In genomic region chr3:55527566-55527965, GRCm38 (mm10) we compare ENCODE assay signal across 22 mouse cellular contexts. TPM values are rescaled to one million over a fixed set of nuclear protein-coding genes. Genes with fewer than 3 reads are reported as not detected.
DNase-seq lines count a peak whose midpoint lies in the region; ATAC-seq and TF ChIP-seq lines count a peak whose summit lies in the region.
"Had no signal": no experiment of that assay in that cellular context is flagged by ENCODE, and none has a peak within 500 bp of the region (broad histone marks: within the 10 kb centered on the region; RNA-seq: fewer than 3 reads in every experiment).

No protein-coding gene starts in this region.

- DNase-seq in retina, adult 2 months (ENCODE audit: low read depth, low spot score), result peak; percentile 75
- no peak for DNase-seq in retina, embryonic 14.5 days (ENCODE audit: low spot score)
- peak; percentile 67 for DNase-seq in retina, postnatal 1 day
- DNase-seq in frontal cortex, postnatal 25 days (ENCODE audit: low spot score in 2 of 2), result no peak
- DNase-seq: adrenal gland, adult 2 months; gastrocnemius, postnatal 36 days; heart, postnatal 10 days; thymus, postnatal 14 days had no signal

- no peaks in the 10 kb centered on the region for H3K36me3 ChIP-seq in hindbrain, embryonic 16.5 days (ENCODE audit: control insufficient read depth, insufficient read depth, low read length)
- no peaks in the 10 kb centered on the region for H3K36me3 ChIP-seq in midbrain, embryonic 16.5 days (ENCODE audit: control insufficient read depth, insufficient read depth, low read length)
- no peaks in the 10 kb centered on the region for H3K36me3 ChIP-seq in intestine, postnatal 0 days (ENCODE audit: control insufficient read depth, insufficient read depth)
- H3K36me3 ChIP-seq: limb, embryonic 15.5 days; liver, embryonic 15.5 days had no signal

- H3K9ac ChIP-seq in hindbrain, embryonic 16.5 days (ENCODE audit: low read depth, low read length), result no peak overlapping the region
- H3K9ac ChIP-seq in midbrain, embryonic 16.5 days (ENCODE audit: low read depth, low read length), result no peak overlapping the region; the same call in 1 of the 2 replicates
- no peak overlapping the region for H3K9ac ChIP-seq in intestine, postnatal 0 days (ENCODE audit: low read depth, low read length)
- H3K9ac ChIP-seq: forebrain, embryonic 13.5 days; limb, embryonic 15.5 days; liver, embryonic 15.5 days had no signal

- no peaks in the 10 kb centered on the region for H3K27me3 ChIP-seq in hindbrain, embryonic 16.5 days (replicated peaks; ENCODE audit: control insufficient read depth, insufficient read depth, low read length)
- H3K27me3 ChIP-seq in midbrain, embryonic 16.5 days (ENCODE audit: control insufficient read depth, insufficient read depth, low read depth, low read length), result no peaks in the 10 kb centered on the region
- no peaks in the 10 kb centered on the region for H3K27me3 ChIP-seq in intestine, postnatal 0 days (replicated peaks; ENCODE audit: control insufficient read depth, insufficient read depth, low read length)
- H3K27me3 ChIP-seq: forebrain, embryonic 13.5 days; limb, embryonic 15.5 days; liver, embryonic 15.5 days had no signal

- WGBS in hindbrain, embryonic 16.5 days, result 42% methylated on average over 1 of the region's 1 CpGs
- WGBS in midbrain, embryonic 16.5 days, result 3% methylated on average over 1 of the region's 1 CpGs
- WGBS in intestine, postnatal 0 days, result 71% methylated on average over 1 of the region's 1 CpGs

- ATAC-seq in hindbrain, embryonic 16.5 days, result peak; percentile 4; the same call in 1 of the 2 replicates
- ATAC-seq in midbrain, embryonic 16.5 days, result no peak
- no peak for ATAC-seq in frontal cortex, adult (ENCODE audit: low TSS enrichment)
- ATAC-seq in intestine, postnatal 0 days, result no peak
- ATAC-seq: forebrain, embryonic 13.5 days had no signal

- no peak overlapping the region for H3K4me3 ChIP-seq in hindbrain, embryonic 16.5 days (ENCODE audit: low read length)
- H3K4me3 ChIP-seq in midbrain, embryonic 16.5 days (ENCODE audit: low read depth, low read length), result no peak overlapping the region
- no peak overlapping the region for H3K4me3 ChIP-seq in intestine, postnatal 0 days (ENCODE audit: low read depth, low read length)
- H3K4me3 ChIP-seq: forebrain, embryonic 13.5 days; limb, embryonic 15.5 days; liver, embryonic 15.5 days had no signal

- H3K9me3 ChIP-seq in hindbrain, embryonic 16.5 days (ENCODE audit: control insufficient read depth, low read length), result no peaks in the 10 kb centered on the region
- H3K9me3 ChIP-seq in midbrain, embryonic 16.5 days (replicated peaks; ENCODE audit: control insufficient read depth, low read length, poor library complexity, severe bottlenecking), result no peaks in the 10 kb centered on the region
- no peaks in the 10 kb centered on the region for H3K9me3 ChIP-seq in intestine, postnatal 0 days (ENCODE audit: control insufficient read depth)
- H3K9me3 ChIP-seq: forebrain, embryonic 13.5 days; limb, embryonic 15.5 days; liver, embryonic 15.5 days had no signal

- H3K4me1 ChIP-seq in hindbrain, embryonic 16.5 days (ENCODE audit: control insufficient read depth, insufficient read depth, low read depth, low read length), result peaks cover 43% of the 10 kb centered on the region
- peaks cover 64% of the 10 kb centered on the region for H3K4me1 ChIP-seq in midbrain, embryonic 16.5 days (ENCODE audit: control insufficient read depth, insufficient read depth, low read length)
- no peaks in the 10 kb centered on the region for H3K4me1 ChIP-seq in intestine, postnatal 0 days (replicated peaks; ENCODE audit: control insufficient read depth, insufficient read depth, low read length)
- H3K4me1 ChIP-seq: liver, embryonic 15.5 days had no signal

- no peak overlapping the region for H3K4me2 ChIP-seq in hindbrain, embryonic 16.5 days (ENCODE audit: low read length)
- no peak overlapping the region for H3K4me2 ChIP-seq in midbrain, embryonic 16.5 days (ENCODE audit: low read length)
- no peak overlapping the region for H3K4me2 ChIP-seq in intestine, postnatal 0 days (replicated peaks; ENCODE audit: low read depth)
- H3K4me2 ChIP-seq: forebrain, embryonic 13.5 days; heart, embryonic 11.5 days; limb, embryonic 15.5 days; liver, embryonic 15.5 days had no signal

- peak overlapping the region; percentile 46 for H3K27ac ChIP-seq in hindbrain, embryonic 16.5 days (ENCODE audit: low read depth, low read length)
- peak overlapping the region; percentile 72 for H3K27ac ChIP-seq in midbrain, embryonic 16.5 days (ENCODE audit: low read length)
- no peak overlapping the region for H3K27ac ChIP-seq in intestine, postnatal 0 days (ENCODE audit: low read depth, low read length)
- H3K27ac ChIP-seq: forebrain, embryonic 13.5 days; limb, embryonic 15.5 days; liver, embryonic 15.5 days had no signal

- TF ChIP-seq CTCF in intestine, postnatal 0 days (IDR thresholded peaks at IDR 0.05; ENCODE audit: low read depth), result no peak

RNA-seq across cellular contexts. Expression of gene Gm21954, which starts 55.6 kb away (rescaled TPM):
- polyA plus RNA-seq in hindbrain, embryonic 16.5 days (2015; fragmentation: Nextera tagmentation; extraction: Ambion mirVana), result not detected in 2 replicates
- polyA plus RNA-seq in midbrain, embryonic 16.5 days (2015; fragmentation: Nextera tagmentation; extraction: Ambion mirVana), result not detected in 2 replicates
- polyA plus RNA-seq in intestine, postnatal 0 days (2015; fragmentation: Nextera tagmentation; extraction: Ambion mirVana), result not detected in 2 replicates
- polyA plus RNA-seq: adrenal gland, adult 2 months; embryonic facial prominence, embryonic 11.5 days; forebrain, embryonic 13.5 days; heart, embryonic 11.5 days; intestine, embryonic 14.5 days; kidney, embryonic 16.5 days; large intestine, adult 2 months; limb, embryonic 15.5 days; liver, embryonic 15.5 days; lung, embryonic 16.5 days; testis, adult 2 months had no signal

Comparison
In these comparisons a context has a peak if more than half of its experiments do, and no peak if none do; other contexts are left out.
1. DNase-seq: peak in retina, adult 2 months (single experiment) and retina, postnatal 1 day (single experiment); none in retina, embryonic 14.5 days (single experiment) and frontal cortex, postnatal 25 days (0 of 2).